Mouse (Mus musculus) hindbrain, embryonic 11.5 days (tissue): Measurements from ENCODE around the gene Lamc2. TPM values are rescaled to one million over a fixed set of nuclear protein-coding genes. Genes with fewer than 3 reads are reported as not detected.

ENCODE experiments used
- ATAC-seq: fragments of 200-750 bp; cut with Nextera tagmentation; 2 replicates; pipeline ENCODE4 v1.8.0; 2017; ENCODE audit warnings: mild to moderate bottlenecking, moderate TSS enrichment, moderate library complexity; ENCODE audit not compliant: low FRiP score
- DNase-seq: peaks from one replicate; pipeline ENCODE4 v3.0.0-alpha.2; 2015; ENCODE audit warnings: low spot score
- H3K27ac ChIP-seq: fragments of 300-500 bp; sonication (generic); 2 replicates; pipeline ENCODE4 v1.5.1; 2014; ENCODE audit warnings: mild to moderate bottlenecking, low read depth, low read length
- H3K27me3 ChIP-seq: fragments of 300-500 bp; sonication (generic); 2 replicates; pipeline ENCODE4 v1.6.1; 2014; ENCODE audit warnings: mild to moderate bottlenecking, low read length, moderate library complexity, mixed read lengths; ENCODE audit not compliant: control insufficient read depth, insufficient read depth
- H3K36me3 ChIP-seq: fragments of 300-500 bp; sonication (generic); 2 replicates; pipeline ENCODE4 v1.6.1; 2014; ENCODE audit warnings: mild to moderate bottlenecking, low read length, moderate library complexity, mixed read lengths; ENCODE audit not compliant: control insufficient read depth, insufficient read depth
- H3K4me1 ChIP-seq: fragments of 300-500 bp; sonication (generic); replicated peaks from 2 replicates; pipeline ENCODE4 v1.6.1; 2014; ENCODE audit warnings: low read length, mixed read lengths; ENCODE audit not compliant: control insufficient read depth, insufficient read depth
- H3K4me2 ChIP-seq: fragments of 300-500 bp; sonication (generic); replicated peaks from 2 replicates; pipeline ENCODE4 v1.6.1; 2014; ENCODE audit warnings: mild to moderate bottlenecking, low read depth, low read length
- H3K4me3 ChIP-seq: fragments of 300-500 bp; sonication (generic); 2 replicates; pipeline ENCODE4 v1.5.1; 2014; ENCODE audit warnings: low read depth, low read length
- H3K9ac ChIP-seq: fragments of 300-500 bp; sonication (generic); 2 replicates; pipeline ENCODE4 v1.6.1; 2014; ENCODE audit warnings: low read depth, low read length
- H3K9me3 ChIP-seq: fragments of 300-500 bp; sonication (generic); 2 replicates; pipeline ENCODE4 v1.6.1; 2016; ENCODE audit warnings: low read length; ENCODE audit not compliant: control insufficient read depth
- WGBS: fragments of 180-500 bp; shearing (Covaris S2); extraction: QIAGEN DNeasy Blood & Tissue Kit; methylation state at CpG from one replicate; pipeline ENCODE4 v1.1.7; 2014; 5-methylcytosine and 5-hydroxymethylcytosine counted together
- polyA plus RNA-seq: library from polyadenylated mRNA; unstranded; fragments of >200 nt; fragmentation: Nextera tagmentation; extraction: Ambion mirVana; gene quantifications from 2 replicates; pipeline ENCODE4 v1.2.1, GENCODE M21; 2014

Lamc2 gene
- polyA plus RNA-seq, 1 experiment from 2014 or later = 0.77 TPM

- WGBS = 85% methylated on average over 4 of the region's 4 CpGs
- no peak overlapping the region for H3K9ac ChIP-seq
- H3K36me3 ChIP-seq = no peaks in the 10 kb centered on the region
- H3K4me1 ChIP-seq = no peaks in the 10 kb centered on the region
- ATAC-seq (no peak), DNase-seq (no peak)
- no peak overlapping the region for H3K4me2 ChIP-seq
- H3K27ac ChIP-seq = no peak overlapping the region
- no peak overlapping the region for H3K4me3 ChIP-seq
- no peaks in the 10 kb centered on the region for H3K9me3 ChIP-seq
- H3K27me3 ChIP-seq = no peaks in the 10 kb centered on the region
Measured at GRCm38 (mm10) chr1:153127622-153128021, 58.6 kb downstream of the Lamc2 start.

DNA sequence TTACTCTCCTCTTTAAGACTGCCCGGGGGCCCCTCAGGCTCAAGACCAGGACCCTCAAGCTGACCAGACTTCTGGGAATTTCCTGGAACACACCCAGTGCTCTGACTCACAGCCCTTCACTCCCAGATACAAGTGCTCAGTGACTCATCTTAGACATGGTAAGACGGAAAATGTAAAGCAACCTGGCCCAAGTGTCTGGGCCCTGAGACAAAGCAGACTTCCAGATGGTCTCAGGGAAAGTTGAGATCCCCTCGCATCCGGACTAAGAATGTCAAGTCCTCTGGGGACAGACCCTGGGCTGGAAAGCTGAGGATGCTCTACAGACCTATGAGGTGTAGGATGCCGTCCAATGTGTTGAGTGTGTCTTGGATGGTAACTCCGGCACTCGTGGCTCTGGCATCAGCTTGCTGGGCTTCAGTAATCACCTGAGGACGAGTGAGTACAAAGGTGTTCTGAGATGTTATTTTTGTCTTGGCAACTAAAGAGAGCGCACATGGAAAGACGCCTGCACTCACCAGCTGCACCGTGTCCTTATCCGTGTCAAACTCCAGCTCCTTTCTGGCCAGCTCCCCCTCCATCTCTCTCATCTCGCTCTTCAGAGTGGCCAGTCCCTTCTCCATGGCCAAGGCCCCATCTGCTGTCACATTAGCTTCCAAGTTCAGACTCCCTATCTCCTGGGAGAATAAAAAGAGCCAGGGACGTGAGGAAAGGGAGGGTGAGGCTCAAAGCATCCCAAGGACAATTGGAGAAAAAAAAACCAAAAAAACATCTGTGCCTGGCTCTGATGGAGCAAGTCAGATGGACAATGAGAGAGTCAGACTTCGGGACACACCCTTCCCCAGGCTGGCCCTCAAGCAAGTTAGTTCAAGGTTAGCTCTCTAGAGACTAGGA is 59.5 kb downstream of the Lamc2 start:
- Histone ChIP-seq H3K27ac (no peak overlapping the region), H3K9me3 (no peaks in the 10 kb centered on the region), H3K36me3 (no peaks in the 10 kb centered on the region), H3K4me2 (no peak overlapping the region), H3K27me3 (no peaks in the 10 kb centered on the region), H3K4me3 (no peak overlapping the region), H3K4me1 (no peaks in the 10 kb centered on the region), H3K9ac (no peak overlapping the region)
- ATAC-seq = no peak
- no peak for DNase-seq
- 84% methylated on average over 15 of the region's 15 CpGs for WGBS

DNA sequence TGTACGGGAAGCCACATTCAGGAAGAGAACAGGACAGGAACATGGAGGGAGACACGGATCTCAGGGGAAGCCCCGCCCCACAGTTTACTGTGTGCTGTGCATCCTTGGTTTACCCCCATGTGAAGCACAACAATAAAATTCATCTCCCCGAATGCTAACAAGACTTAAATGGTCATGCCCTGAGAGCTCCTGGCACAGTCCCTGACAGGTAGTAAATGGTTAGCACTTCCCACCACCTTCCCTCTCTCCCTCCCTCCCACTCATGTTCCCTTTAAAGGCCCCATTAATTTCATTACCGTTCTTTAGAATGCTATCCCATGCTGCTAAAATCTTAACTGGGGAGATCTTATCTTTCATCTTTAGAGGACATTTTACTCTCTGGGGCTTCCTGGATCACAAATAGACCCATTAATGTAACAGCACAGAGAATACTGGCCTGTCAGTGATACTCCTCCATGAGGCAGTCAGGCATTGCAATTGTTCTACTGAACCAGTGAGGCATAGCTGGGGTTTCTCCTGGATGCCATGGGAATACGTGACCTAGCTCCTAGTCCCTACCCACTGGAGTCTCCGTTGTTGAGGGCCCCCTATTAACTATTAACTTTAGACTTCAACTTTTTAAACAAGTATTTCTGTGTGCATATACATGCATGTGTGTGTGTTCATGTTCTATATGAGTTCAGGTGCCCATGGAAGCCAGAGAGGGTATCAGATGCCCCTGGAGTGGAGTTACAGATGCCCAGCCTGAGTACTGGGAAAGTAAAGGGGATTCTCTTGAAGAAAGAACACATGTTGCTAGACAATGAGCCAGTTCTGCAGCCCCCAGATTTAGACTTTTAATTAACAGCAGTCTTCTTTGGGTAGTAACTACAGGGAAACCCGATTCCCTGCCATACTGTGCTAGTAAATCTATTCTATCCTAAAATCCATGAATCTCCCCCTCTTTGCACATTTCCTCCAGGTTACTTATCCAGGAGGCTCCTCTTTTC is 60.7 kb downstream of the Lamc2 start:
- no peaks in the 10 kb centered on the region for H3K9me3 ChIP-seq
- no peak for DNase-seq
- no peak overlapping the region for H3K9ac ChIP-seq
- H3K4me3 ChIP-seq = no peak overlapping the region
- H3K27ac ChIP-seq = no peak overlapping the region
- ATAC-seq = no peak
- 83% methylated on average over 8 of the region's 8 CpGs for WGBS
- no peaks in the 10 kb centered on the region for H3K27me3 ChIP-seq
- no peaks in the 10 kb centered on the region for H3K36me3 ChIP-seq
- no peaks in the 10 kb centered on the region for H3K4me1 ChIP-seq
- no peak overlapping the region for H3K4me2 ChIP-seq

GRCm38 (mm10) chr1:153124502-153124901 is 61.7 kb downstream of the Lamc2 start:
- H3K9me3 ChIP-seq = no peaks in the 10 kb centered on the region
- H3K4me1 ChIP-seq = no peaks in the 10 kb centered on the region
- ATAC-seq = no peak
- no peaks in the 10 kb centered on the region for H3K27me3 ChIP-seq
- H3K9ac ChIP-seq = no peak overlapping the region
- no peak overlapping the region for H3K4me2 ChIP-seq
- 87% methylated on average over 5 of the region's 5 CpGs for WGBS
- no peak for DNase-seq
- no peak overlapping the region for H3K27ac ChIP-seq
- H3K4me3 ChIP-seq = no peak overlapping the region
- H3K36me3 ChIP-seq = no peaks in the 10 kb centered on the region

DNA sequence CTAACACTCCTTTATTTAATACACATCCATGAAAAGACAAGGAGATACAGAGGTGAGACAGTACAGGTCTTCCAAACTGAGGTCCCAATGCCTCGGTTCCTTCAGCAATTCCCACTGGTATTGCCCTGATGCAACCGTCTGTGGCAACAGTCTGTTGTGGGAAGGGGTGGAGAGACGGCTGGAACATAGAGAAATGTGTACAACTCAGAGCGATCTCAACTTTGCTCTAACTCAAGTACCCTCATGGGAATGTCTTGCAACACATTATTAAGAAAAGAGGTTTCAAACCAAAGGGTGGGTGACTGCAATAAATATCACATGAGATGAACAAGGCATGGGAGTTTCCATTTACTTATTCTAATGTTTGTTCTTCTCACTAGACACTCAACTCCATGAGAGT is 63.5 kb downstream of the Lamc2 start:
- H3K36me3 ChIP-seq = no peaks in the 10 kb centered on the region
- ATAC-seq (no peak), DNase-seq (no peak)
- no peaks in the 10 kb centered on the region for H3K4me1 ChIP-seq
- H3K4me2 ChIP-seq = no peak overlapping the region
- no peak overlapping the region for H3K9ac ChIP-seq
- no peak overlapping the region for H3K4me3 ChIP-seq
- WGBS = 82% methylated on average over 4 of the region's 4 CpGs
- no peaks in the 10 kb centered on the region for H3K9me3 ChIP-seq
- no peaks in the 10 kb centered on the region for H3K27me3 ChIP-seq
- no peak overlapping the region for H3K27ac ChIP-seq

- no peak overlapping the region for H3K27ac ChIP-seq
- H3K36me3 ChIP-seq = no peaks in the 10 kb centered on the region
- ATAC-seq (no peak), DNase-seq (no peak)
- no peaks in the 10 kb centered on the region for H3K27me3 ChIP-seq
- H3K4me2 ChIP-seq = no peak overlapping the region
- H3K9ac ChIP-seq = no peak overlapping the region
- H3K9me3 ChIP-seq = no peaks in the 10 kb centered on the region
- H3K4me3 ChIP-seq = no peak overlapping the region
- H3K4me1 ChIP-seq = no peaks in the 10 kb centered on the region
- WGBS = 88% methylated on average over 5 of the region's 5 CpGs
Measured at GRCm38 (mm10) chr1:153121320-153121719, 64.9 kb downstream of the Lamc2 start.

DNA sequence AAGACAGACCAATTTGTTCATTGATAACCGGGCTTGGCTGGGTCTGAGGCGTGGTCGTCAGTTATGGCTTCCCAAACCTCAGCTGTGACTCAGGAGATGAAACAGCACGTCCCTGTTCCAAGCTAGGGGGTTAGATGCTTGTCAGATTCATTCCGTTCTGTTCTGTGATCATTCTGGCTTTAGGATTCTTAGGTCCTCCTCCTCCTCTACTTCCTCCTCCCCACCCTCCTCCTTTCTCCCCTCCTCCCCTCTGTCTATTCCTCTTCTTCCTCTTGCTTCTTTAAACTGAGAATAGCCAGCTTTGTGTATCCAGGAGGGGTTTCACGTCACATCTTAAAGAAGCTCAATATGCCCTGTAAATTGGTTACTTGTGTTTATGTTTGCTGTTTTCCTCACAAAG is 65.7 kb downstream of the Lamc2 start:
- Histone ChIP-seq H3K27me3 (no peaks in the 10 kb centered on the region), H3K4me1 (no peaks in the 10 kb centered on the region), H3K9me3 (no peaks in the 10 kb centered on the region), H3K27ac (no peak overlapping the region), H3K4me2 (no peak overlapping the region), H3K9ac (no peak overlapping the region), H3K36me3 (no peaks in the 10 kb centered on the region), H3K4me3 (no peak overlapping the region)
- DNase-seq (no peak), ATAC-seq (no peak)
- 80% methylated on average over 6 of the region's 6 CpGs for WGBS

GRCm38 (mm10) chr1:153115315-153115714 is 70.9 kb downstream of the Lamc2 start:
- Histone ChIP-seq H3K27me3 (no peaks in the 10 kb centered on the region), H3K9ac (no peak overlapping the region)
- ATAC-seq = no peak

More at GRCm38 (mm10) chr1:153115315-153115714, 70.9 kb downstream of the Lamc2 start:
- WGBS = 88% methylated on average over 8 of the region's 8 CpGs
- H3K4me2 ChIP-seq = no peak overlapping the region
- H3K4me1 ChIP-seq = no peaks in the 10 kb centered on the region
- no peaks in the 10 kb centered on the region for H3K9me3 ChIP-seq
- no peak for DNase-seq
- no peaks in the 10 kb centered on the region for H3K36me3 ChIP-seq
- H3K4me3 ChIP-seq = no peak overlapping the region
- no peak overlapping the region for H3K27ac ChIP-seq
